Mouse (Mus musculus) liver, embryonic 18 days (tissue): ENCODE measurements around the gene Olfr330. TPM values are rescaled to one million over a fixed set of nuclear protein-coding genes. Genes with fewer than 3 reads are reported as not detected.

Experiments
- polyA plus RNA-seq: library from polyadenylated mRNA; depleted of rRNA; stranded (reverse); fragments of >200 nt; gene quantifications from 2 replicates; pipeline ENCODE4 v1.2.3, GENCODE M21; 2012; rRNA removed

Olfr330 gene
- polyA plus RNA-seq = not detected in 2 replicates

DNA sequence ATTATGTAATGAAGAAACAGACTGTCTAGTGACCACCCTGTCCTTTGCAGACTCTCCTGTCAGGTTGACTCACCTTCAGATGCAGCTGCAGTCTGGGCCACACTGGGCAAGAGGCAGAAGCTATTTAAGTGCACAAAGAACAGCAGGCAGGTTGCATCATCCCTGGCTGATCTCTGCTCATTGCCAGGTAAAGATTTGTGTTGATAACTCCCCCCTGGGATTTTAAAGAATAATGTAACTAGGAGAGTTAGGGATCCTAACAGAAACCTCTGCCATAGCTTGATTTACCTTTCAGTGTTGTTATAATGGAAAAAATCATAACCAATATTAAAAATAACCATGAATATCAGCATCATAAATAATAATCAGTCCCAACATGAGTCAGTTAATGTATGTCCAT, at the start of gene Olfr330:
Olfr330 (minus strand) TSS at position 101 of the 400 bp plus-strand sequence.

DNA sequence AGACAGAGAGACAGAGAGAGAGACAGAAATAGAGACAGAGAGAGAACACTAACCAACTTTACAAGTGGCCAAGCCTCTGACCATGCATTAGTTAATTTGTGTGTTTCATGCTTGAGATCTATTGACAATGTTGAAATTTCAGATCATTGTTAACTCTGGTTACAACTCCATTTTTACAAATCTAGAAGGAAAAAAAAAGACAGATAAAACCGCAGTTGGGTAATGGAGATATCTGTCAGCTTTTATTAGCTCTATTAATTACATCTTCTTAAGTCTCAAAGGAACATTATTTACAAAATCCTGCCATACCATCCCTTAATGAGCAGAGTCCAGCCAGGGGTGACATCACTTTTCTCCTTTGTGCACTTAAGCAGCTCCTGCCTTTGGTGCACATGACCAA, 42.8 kb upstream of the Olfr330 start, which contains the start of gene Olfr325:
Olfr325 (plus strand) TSS at position 301 of the 400 bp plus-strand sequence.

DNA sequence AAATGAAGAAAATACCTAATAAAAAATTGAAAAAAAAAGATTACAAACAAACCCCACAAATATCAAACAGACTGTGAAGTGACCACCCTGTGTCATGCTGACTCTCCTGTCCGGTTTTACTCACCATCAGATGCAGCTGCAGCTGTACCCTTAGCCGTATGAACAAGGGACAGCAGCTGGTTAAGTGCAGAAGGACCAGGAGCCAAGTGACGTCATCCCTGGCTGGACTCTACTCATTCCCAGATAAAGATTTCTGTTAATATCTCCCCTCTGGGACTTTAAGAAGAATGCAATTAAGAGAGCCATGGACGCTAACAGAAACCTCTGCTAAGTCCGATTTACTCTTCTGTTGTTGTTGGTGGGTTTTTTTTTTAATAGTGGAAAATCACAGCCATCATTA, 35.8 kb upstream of the Olfr330 start, which contains the start of gene Olfr224:
Olfr224 (minus strand) TSS at position 149 of the 400 bp plus-strand sequence.

DNA sequence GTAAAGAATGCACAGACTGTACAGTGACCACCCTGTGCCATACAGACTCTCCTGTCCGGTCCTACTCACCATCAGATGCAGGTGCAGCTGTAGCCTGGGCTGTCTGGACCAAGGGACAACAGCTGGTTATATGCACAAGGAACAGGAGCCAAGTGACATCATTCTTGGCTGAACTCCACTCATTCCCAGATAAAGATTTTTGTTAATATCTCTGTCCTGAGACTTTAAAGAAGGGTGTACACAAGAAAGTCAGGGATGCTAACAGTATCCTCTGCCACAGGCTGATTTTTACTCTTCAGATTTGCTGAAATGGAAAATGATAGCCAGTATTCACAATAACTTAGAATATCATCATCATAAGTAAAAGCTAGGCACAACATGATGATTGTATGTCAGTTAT, 20.9 kb upstream of the Olfr330 start, which contains the start of gene Olfr328:
Olfr328 (minus strand) TSS at position 101 of the 400 bp plus-strand sequence.

DNA sequence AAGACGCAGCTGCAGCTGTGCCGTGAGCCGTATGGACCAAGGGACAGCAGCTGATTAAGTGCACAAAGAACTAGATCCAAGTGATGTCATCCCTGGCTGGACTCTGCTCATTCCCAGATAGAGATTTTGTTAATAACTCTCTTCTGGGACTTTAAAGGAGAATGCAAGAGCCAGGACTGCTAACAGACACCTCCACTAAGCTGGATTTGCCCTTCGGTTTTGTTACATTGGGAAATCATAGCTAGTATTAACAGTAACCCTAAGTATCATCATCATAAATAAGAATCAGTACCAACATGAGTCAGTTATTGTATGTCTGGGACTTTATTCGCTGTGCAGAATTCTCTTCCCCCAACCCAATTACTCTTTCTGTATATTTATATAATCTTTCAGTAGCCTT, 11.7 kb upstream of the Olfr330 start, which contains the start of gene Olfr329-ps:
Olfr329-ps (minus strand) TSS at position 101 of the 400 bp plus-strand sequence.

DNA sequence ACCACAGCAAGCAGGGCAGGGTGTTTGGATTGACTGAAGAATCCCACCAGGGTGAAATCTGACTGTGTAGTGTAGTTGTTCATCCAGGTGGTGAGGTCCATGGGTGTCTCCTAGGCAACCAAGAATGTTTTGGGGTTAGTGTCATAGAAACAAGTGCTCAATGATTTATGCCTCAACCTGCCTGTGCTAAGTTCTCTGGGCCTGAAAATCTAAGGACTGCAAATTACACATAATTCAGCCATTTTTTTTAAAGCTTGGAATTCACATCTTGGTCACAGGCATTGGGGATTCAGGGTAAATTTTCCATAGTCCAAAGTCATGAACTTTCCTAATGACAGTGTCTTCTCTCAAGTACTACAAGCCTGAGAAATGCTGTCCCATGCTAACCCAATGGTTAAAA, 32.2 kb downstream of the Olfr330 start, which contains the start of gene Olfr331:
Olfr331 (minus strand) TSS at position 101 of the 400 bp plus-strand sequence.

DNA sequence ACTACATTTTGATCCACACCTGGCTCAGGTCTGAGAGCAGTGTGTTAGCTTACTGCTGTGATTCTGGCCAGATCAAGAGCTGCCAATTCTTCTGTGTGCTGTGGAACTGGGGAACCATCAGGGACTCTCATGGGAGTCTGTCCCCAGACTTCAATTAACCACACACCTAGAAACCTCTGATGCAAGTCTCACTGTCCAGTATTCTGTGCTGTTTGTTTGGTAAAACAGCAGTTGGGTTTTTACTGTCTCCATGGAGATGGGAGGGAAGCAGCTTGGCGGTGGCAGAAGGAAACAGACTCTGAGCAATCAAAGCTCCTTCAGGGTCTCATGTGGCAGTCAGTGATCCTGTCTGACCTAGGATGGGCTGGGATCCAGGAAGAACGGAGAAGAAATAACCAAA, 42.2 kb downstream of the Olfr330 start, which contains the start of gene Olfr332:
Olfr332 (minus strand) TSS at position 101 of the 400 bp plus-strand sequence.

Other genes starting within 250 kb of the Olfr330 start
- gene Zfp692, start 227.8 kb downstream of the Olfr330 start, polyA plus RNA-seq = 11.8 and 14.3 TPM in 2 replicates
- gene Zfp672, start 204.5 kb downstream of the Olfr330 start, polyA plus RNA-seq = 16.4 and 17.9 TPM in 2 replicates
- gene Sh3bp5l, start 204.1 kb downstream of the Olfr330 start, polyA plus RNA-seq = 7.4 and 8.4 TPM in 2 replicates
- 0.41 and 0.99 TPM in 2 replicates for gene Lypd8, start 155.8 kb downstream of the Olfr330 start, polyA plus RNA-seq
- not detected in 2 replicates for gene 1810065E05Rik, start 113.7 kb downstream of the Olfr330 start, polyA plus RNA-seq
- not detected in 2 replicates for gene Gm12253, start 102.3 kb downstream of the Olfr330 start, polyA plus RNA-seq
- gene Lypd9, start 81.9 kb downstream of the Olfr330 start, polyA plus RNA-seq = not detected in 2 replicates
- not detected in 2 replicates for gene Olfr30, start 72.6 kb downstream of the Olfr330 start, polyA plus RNA-seq
- gene Olfr332, start 42.3 kb downstream of the Olfr330 start, polyA plus RNA-seq = not detected in 2 replicates
- gene Olfr331, start 32.3 kb downstream of the Olfr330 start, polyA plus RNA-seq = not detected in 2 replicates
- not detected in 2 replicates for gene Olfr329-ps, start 11.6 kb upstream of the Olfr330 start, polyA plus RNA-seq
- not detected in 2 replicates for gene Olfr328, start 20.8 kb upstream of the Olfr330 start, polyA plus RNA-seq
- gene Olfr224, start 35.7 kb upstream of the Olfr330 start, polyA plus RNA-seq = not detected in 2 replicates
- not detected in 2 replicates for gene Olfr325, start 42.9 kb upstream of the Olfr330 start, polyA plus RNA-seq
- not detected in 2 replicates for gene Olfr324, start 60.3 kb upstream of the Olfr330 start, polyA plus RNA-seq
- gene 2210407C18Rik, start 81.2 kb upstream of the Olfr330 start, polyA plus RNA-seq = 0.07 TPM in 1 of 2 replicates, not detected in the other
- not detected in 2 replicates for gene Olfr323, start 95.7 kb upstream of the Olfr330 start, polyA plus RNA-seq
- gene Trim58, start 105.6 kb upstream of the Olfr330 start, polyA plus RNA-seq = 4.9 and 5.5 TPM in 2 replicates
- 0.02 and 0.05 TPM in 2 replicates for gene Olfr322, start 123.9 kb upstream of the Olfr330 start, polyA plus RNA-seq
- gene Olfr320, start 146.3 kb upstream of the Olfr330 start, polyA plus RNA-seq = not detected in 2 replicates
- not detected in 2 replicates for gene Olfr319, start 164.3 kb upstream of the Olfr330 start, polyA plus RNA-seq
- gene Olfr318, start 189.2 kb upstream of the Olfr330 start, polyA plus RNA-seq = not detected in 2 replicates
- gene Olfr317, start 204.4 kb upstream of the Olfr330 start, polyA plus RNA-seq = not detected in 2 replicates
- not detected in 2 replicates for gene Olfr316, start 217.9 kb upstream of the Olfr330 start, polyA plus RNA-seq
- gene Olfr315, start 238.4 kb upstream of the Olfr330 start, polyA plus RNA-seq = not detected in 2 replicates
- not detected in 2 replicates for gene Olfr314, start 248.1 kb upstream of the Olfr330 start, polyA plus RNA-seq